Mouse (Mus musculus): ENCODE data around the gene Phc3. TPM values are rescaled to one million over a fixed set of nuclear protein-coding genes. Genes with fewer than 3 reads are reported as not detected.
A peak's percentile ranks its signal among the peaks of the same experiment; 100 is the strongest.
"Not testable (repeated sequence)": the region's sequence is repeated elsewhere in the genome, so short reads cannot be mapped to it uniquely, and the experiment has no call there.

Phc3 gene
- polyA plus RNA-seq, 1 experiment from 2014 or later, result 5.4 TPM

- Histone ChIP-seq H3K36me3 (peaks cover 39% of the 10 kb centered on the region), H3K4me1 (no peaks in the 10 kb centered on the region)
- 71% methylated on average over 5 of the region's 5 CpGs for WGBS
Measured at GRCm38 (mm10) chr3:30896721-30897120, 72.5 kb downstream of the Phc3 start.

GRCm38 (mm10) chr3:30889014-30889413 is 80.2 kb downstream of the Phc3 start:
- no peak overlapping the region for H3K4me3 ChIP-seq
- H3K27ac ChIP-seq, result no peak overlapping the region
- no peaks in the 10 kb centered on the region for H3K27me3 ChIP-seq (ENCODE audit: low read depth, poor library complexity, severe bottlenecking)
- DNase-seq (ENCODE audit: low spot score), result no peak
- no peaks in the 10 kb centered on the region for H3K4me1 ChIP-seq
- no peaks in the 10 kb centered on the region for H3K9me3 ChIP-seq (replicated peaks)
- WGBS, result 56% methylated on average over 1 of the region's 1 CpGs
- H3K36me3 ChIP-seq, result no peaks in the 10 kb centered on the region

More at GRCm38 (mm10) chr3:30896721-30897120, 72.5 kb downstream of the Phc3 start:
- Histone ChIP-seq H3K9me3 (replicated peaks) (no peaks in the 10 kb centered on the region), H3K27ac (no peak overlapping the region), H3K4me3 (no peak overlapping the region), H3K27me3 (ENCODE audit: low read depth, poor library complexity, severe bottlenecking) (no peaks in the 10 kb centered on the region)
- no peak for DNase-seq (ENCODE audit: low spot score)

GRCm38 (mm10) chr3:30887449-30887848 is 81.8 kb downstream of the Phc3 start:
- no peaks in the 10 kb centered on the region for H3K4me1 ChIP-seq
- H3K9me3 ChIP-seq (replicated peaks), result no peaks in the 10 kb centered on the region
- no peak overlapping the region for H3K4me3 ChIP-seq
- no peaks in the 10 kb centered on the region for H3K36me3 ChIP-seq
- H3K27me3 ChIP-seq (ENCODE audit: low read depth, poor library complexity, severe bottlenecking), result no peaks in the 10 kb centered on the region
- DNase-seq (ENCODE audit: low spot score), result no peak
- WGBS, result 87% methylated on average over 3 of the region's 3 CpGs
- no peak overlapping the region for H3K27ac ChIP-seq

GRCm38 (mm10) chr3:30876709-30877108 is 92.5 kb downstream of the Phc3 start:
- Histone ChIP-seq H3K4me3 (no peak overlapping the region), H3K9me3 (replicated peaks) (no peaks in the 10 kb centered on the region), H3K27me3 (ENCODE audit: low read depth, poor library complexity, severe bottlenecking) (no peaks in the 10 kb centered on the region), H3K36me3 (no peaks in the 10 kb centered on the region), H3K4me1 (no peaks in the 10 kb centered on the region), H3K27ac (no peak overlapping the region)
- 68% methylated on average over 6 of the region's 6 CpGs for WGBS
- DNase-seq (ENCODE audit: low spot score), result no peak

- no peak overlapping the region for H3K27ac ChIP-seq
- no peaks in the 10 kb centered on the region for H3K9me3 ChIP-seq (replicated peaks)
- WGBS, result 82% methylated on average over 1 of the region's 1 CpGs
- H3K4me3 ChIP-seq, result no peak overlapping the region
- H3K36me3 ChIP-seq, result no peaks in the 10 kb centered on the region
- DNase-seq (ENCODE audit: low spot score), result no peak
- no peaks in the 10 kb centered on the region for H3K4me1 ChIP-seq
- H3K27me3 ChIP-seq (ENCODE audit: low read depth, poor library complexity, severe bottlenecking), result no peaks in the 10 kb centered on the region
Measured at GRCm38 (mm10) chr3:30869995-30870394, 99.2 kb downstream of the Phc3 start.

- Histone ChIP-seq H3K27ac (no peak overlapping the region), H3K9me3 (replicated peaks) (no peaks in the 10 kb centered on the region), H3K27me3 (ENCODE audit: low read depth, poor library complexity, severe bottlenecking) (no peaks in the 10 kb centered on the region), H3K4me3 (no peak overlapping the region), H3K4me1 (no peaks in the 10 kb centered on the region), H3K36me3 (no peaks in the 10 kb centered on the region)
- no peak for DNase-seq (ENCODE audit: low spot score)
- WGBS, result 77% methylated on average over 5 of the region's 5 CpGs
Measured at GRCm38 (mm10) chr3:30868625-30869024, 100.6 kb downstream of the Phc3 start.

GRCm38 (mm10) chr3:30868176-30868575 is 101.0 kb downstream of the Phc3 start:
- H3K4me1 ChIP-seq, result no peaks in the 10 kb centered on the region
- no peaks in the 10 kb centered on the region for H3K27me3 ChIP-seq (ENCODE audit: low read depth, poor library complexity, severe bottlenecking)
- no peak for DNase-seq (ENCODE audit: low spot score)
- no peak overlapping the region for H3K4me3 ChIP-seq
- H3K9me3 ChIP-seq (replicated peaks), result no peaks in the 10 kb centered on the region
- no peaks in the 10 kb centered on the region for H3K36me3 ChIP-seq
- H3K27ac ChIP-seq, result no peak overlapping the region
- 83% methylated on average over 5 of the region's 5 CpGs for WGBS

- no peak overlapping the region for H3K4me3 ChIP-seq
- no peak overlapping the region for H3K27ac ChIP-seq
- H3K4me1 ChIP-seq, result no peaks in the 10 kb centered on the region
- H3K27me3 ChIP-seq (ENCODE audit: low read depth, poor library complexity, severe bottlenecking), result no peaks in the 10 kb centered on the region
- no peaks in the 10 kb centered on the region for H3K9me3 ChIP-seq (replicated peaks)
- WGBS, result 82% methylated on average over 1 of the region's 1 CpGs
- DNase-seq (ENCODE audit: low spot score), result no peak
- no peaks in the 10 kb centered on the region for H3K36me3 ChIP-seq
Measured at GRCm38 (mm10) chr3:30864640-30865039, 104.6 kb downstream of the Phc3 start.

GRCm38 (mm10) chr3:30863712-30864435 is 105.3 kb downstream of the Phc3 start:
- H3K27me3 ChIP-seq (ENCODE audit: low read depth, poor library complexity, severe bottlenecking), result no peaks in the 10 kb centered on the region
- no peaks in the 10 kb centered on the region for H3K36me3 ChIP-seq
- no peak overlapping the region for H3K4me3 ChIP-seq
- DNase-seq (ENCODE audit: low spot score), result no peak
- H3K4me1 ChIP-seq, result no peaks in the 10 kb centered on the region
- 71% methylated on average over 5 of the region's 5 CpGs for WGBS
- H3K27ac ChIP-seq, result no peak overlapping the region
- no peaks in the 10 kb centered on the region for H3K9me3 ChIP-seq (replicated peaks)

- Histone ChIP-seq H3K36me3 (no peaks in the 10 kb centered on the region), H3K27me3 (ENCODE audit: low read depth, poor library complexity, severe bottlenecking) (peaks cover 26% of the 10 kb centered on the region), H3K9me3 (replicated peaks) (no peaks in the 10 kb centered on the region), H3K4me1 (peaks cover 7% of the 10 kb centered on the region), H3K27ac (no peak overlapping the region), H3K4me3 (no peak overlapping the region)
- no peak for DNase-seq (ENCODE audit: low spot score)
- 87% methylated on average over 4 of the region's 4 CpGs for WGBS
Measured at GRCm38 (mm10) chr3:30860705-30861104, 108.5 kb downstream of the Phc3 start.

- not testable (repeated sequence) for H3K36me3 ChIP-seq; H3K9me3 ChIP-seq (replicated peaks); H3K4me3 ChIP-seq; H3K4me1 ChIP-seq; DNase-seq (ENCODE audit: low spot score); H3K27ac ChIP-seq
- WGBS, result 90% methylated on average over 8 of the region's 8 CpGs
- H3K27me3 ChIP-seq (ENCODE audit: low read depth, poor library complexity, severe bottlenecking), result peaks cover 37% of the 10 kb centered on the region
Measured at GRCm38 (mm10) chr3:30859599-30859998, 109.6 kb downstream of the Phc3 start.

GRCm38 (mm10) chr3:30855604-30856458 is 113.4 kb downstream of the Phc3 start, which contains the start of gene Gpr160:
Gene Gpr160 (plus strand): TSS chr3:30855950.
- Histone ChIP-seq H3K27ac (peak within 1 kb of the TSS; percentile 56), H3K27me3 (ENCODE audit: low read depth, poor library complexity, severe bottlenecking) (peaks cover 48% of the 10 kb centered on the region), H3K9me3 (replicated peaks) (no peaks in the 10 kb centered on the region), H3K4me1 (peaks cover 7% of the 10 kb centered on the region), H3K4me3 (peak within 1 kb of the TSS; percentile 64), H3K36me3 (no peaks in the 10 kb centered on the region)
- DNase-seq (ENCODE audit: low spot score), result peak; percentile 63
- under 1% methylated on average over 75 of the region's 75 CpGs for WGBS

GRCm38 (mm10) chr3:30853596-30853995 is 115.6 kb downstream of the Phc3 start:
- Histone ChIP-seq H3K9me3 (replicated peaks) (no peaks in the 10 kb centered on the region), H3K36me3 (no peaks in the 10 kb centered on the region), H3K4me3 (no peak overlapping the region), H3K27me3 (ENCODE audit: low read depth, poor library complexity, severe bottlenecking) (peaks cover 48% of the 10 kb centered on the region), H3K27ac (no peak overlapping the region), H3K4me1 (peaks cover 7% of the 10 kb centered on the region)
- WGBS, result 89% methylated on average over 5 of the region's 5 CpGs
- DNase-seq (ENCODE audit: low spot score), result no peak
